Mouse (Mus musculus) kidney, embryonic 16.5 days (tissue): Measurements from ENCODE around the gene Mtfr1l. TPM values are rescaled to one million over a fixed set of nuclear protein-coding genes. Genes with fewer than 3 reads are reported as not detected.
A peak's percentile ranks its signal among the peaks of the same experiment; 100 is the strongest.

Experiments used
- ATAC-seq: fragments of 200-750 bp; cut with Nextera tagmentation; 2 replicates; pipeline ENCODE4 v1.8.0; 2017; ENCODE audit warnings: moderate TSS enrichment; ENCODE audit not compliant: low FRiP score, low TSS enrichment
- H3K27ac ChIP-seq: fragments of 300-500 bp; sonication (generic); 2 replicates; pipeline ENCODE4 v1.5.1; 2014; ENCODE audit warnings: low read length
- H3K27me3 ChIP-seq: fragments of 300-500 bp; sonication (generic); 2 replicates; pipeline ENCODE4 v1.6.1; 2014; ENCODE audit warnings: low read length, control low read depth, mixed read lengths; ENCODE audit not compliant: insufficient read depth
- H3K36me3 ChIP-seq: fragments of 300-500 bp; sonication (generic); 2 replicates; pipeline ENCODE4 v1.6.1; 2014; ENCODE audit warnings: low read length, control low read depth, mixed read lengths; ENCODE audit not compliant: insufficient read depth
- H3K4me1 ChIP-seq: fragments of 300-500 bp; sonication (generic); 2 replicates; pipeline ENCODE4 v1.6.1; 2014; ENCODE audit warnings: low read length, control low read depth, mixed read lengths; ENCODE audit not compliant: insufficient read depth
- H3K4me2 ChIP-seq: fragments of 300-500 bp; sonication (generic); replicated peaks from 2 replicates; pipeline ENCODE4 v1.6.1; 2014; ENCODE audit warnings: low read depth, low read length
- H3K4me3 ChIP-seq: fragments of 300-500 bp; sonication (generic); 2 replicates; pipeline ENCODE4 v1.5.1; 2014; ENCODE audit warnings: mild to moderate bottlenecking, low read length
- H3K9ac ChIP-seq: fragments of 300-500 bp; sonication (generic); replicated peaks from 2 replicates; pipeline ENCODE4 v1.6.1; 2014; ENCODE audit warnings: low read length
- H3K9me3 ChIP-seq: fragments of 300-500 bp; sonication (generic); 2 replicates; pipeline ENCODE4 v1.6.1; 2016; ENCODE audit warnings: low read length, control low read depth
- WGBS: fragments of 180-500 bp; shearing (Covaris S2); extraction: QIAGEN DNeasy Blood & Tissue Kit; methylation state at CpG from one replicate; pipeline ENCODE4 v1.1.7; 2014; 5-methylcytosine and 5-hydroxymethylcytosine counted together
- polyA plus RNA-seq: library from polyadenylated mRNA; unstranded; fragments of >200 nt; fragmentation: Nextera tagmentation; extraction: Ambion mirVana; gene quantifications from 2 replicates; pipeline ENCODE4 v1.2.1, GENCODE M21; 2015

The Mtfr1l gene
- polyA plus RNA-seq, 1 experiment from 2014 or later = 127 TPM

GRCm38 (mm10) chr4:134559154-134559553 lies 24.0 kb upstream of the Mtfr1l start:
- Histone ChIP-seq H3K36me3 (peaks cover 4% of the 10 kb centered on the region; the same call in 1 of the 2 replicates), H3K9ac (no peak overlapping the region), H3K27ac (no peak overlapping the region), H3K4me2 (no peak overlapping the region), H3K9me3 (no peaks in the 10 kb centered on the region), H3K4me3 (no peak overlapping the region), H3K27me3 (no peaks in the 10 kb centered on the region), H3K4me1 (peaks cover 5% of the 10 kb centered on the region; the same call in 1 of the 2 replicates)
- ATAC-seq = no peak
- WGBS = 75% methylated on average over 7 of the region's 7 CpGs

- Histone ChIP-seq H3K36me3 (peaks cover 4% of the 10 kb centered on the region; the same call in 1 of the 2 replicates), H3K9me3 (no peaks in the 10 kb centered on the region), H3K9ac (no peak overlapping the region), H3K4me1 (peaks cover 5% of the 10 kb centered on the region; the same call in 1 of the 2 replicates), H3K4me3 (no peak overlapping the region), H3K27ac (no peak overlapping the region), H3K4me2 (no peak overlapping the region), H3K27me3 (no peaks in the 10 kb centered on the region)
- 57% methylated on average over 9 of the region's 9 CpGs for WGBS
- no peak for ATAC-seq
These were observed 23.5 kb upstream of the Mtfr1l start for GRCm38 (mm10) chr4:134558570-134559113.

- WGBS = 15% methylated on average over 16 of the region's 16 CpGs
- H3K36me3 ChIP-seq = no peaks in the 10 kb centered on the region
- ATAC-seq = no peak; the same call in 1 of the 2 replicates
- no peaks in the 10 kb centered on the region for H3K27me3 ChIP-seq
- H3K4me1 ChIP-seq = peaks cover 5% of the 10 kb centered on the region; the same call in 1 of the 2 replicates
- H3K27ac ChIP-seq = peak overlapping the region; percentile 18; the same call in 1 of the 2 replicates
- no peaks in the 10 kb centered on the region for H3K9me3 ChIP-seq
- no peak overlapping the region for H3K4me2 ChIP-seq
- H3K9ac ChIP-seq = no peak overlapping the region
- H3K4me3 ChIP-seq = no peak overlapping the region
These were observed 22.6 kb upstream of the Mtfr1l start for GRCm38 (mm10) chr4:134557626-134558249.

GRCm38 (mm10) chr4:134555956-134556580 lies 20.9 kb upstream of the Mtfr1l start:
- no peak for ATAC-seq
- Histone ChIP-seq H3K27ac (no peak overlapping the region), H3K4me3 (no peak overlapping the region), H3K4me1 (peaks cover 14% of the 10 kb centered on the region), H3K9me3 (no peaks in the 10 kb centered on the region), H3K36me3 (no peaks in the 10 kb centered on the region), H3K9ac (no peak overlapping the region), H3K4me2 (no peak overlapping the region), H3K27me3 (no peaks in the 10 kb centered on the region)
- 54% methylated on average over 8 of the region's 8 CpGs for WGBS

GRCm38 (mm10) chr4:134553631-134554030 lies 18.4 kb upstream of the Mtfr1l start:
- Histone ChIP-seq H3K4me2 (no peak overlapping the region), H3K36me3 (peaks cover 15% of the 10 kb centered on the region), H3K27ac (no peak overlapping the region), H3K9ac (no peak overlapping the region), H3K4me3 (no peak overlapping the region), H3K9me3 (peaks cover 10% of the 10 kb centered on the region; the same call in 1 of the 2 replicates), H3K4me1 (peaks cover 19% of the 10 kb centered on the region), H3K27me3 (no peaks in the 10 kb centered on the region)
- 77% methylated on average over 1 of the region's 1 CpGs for WGBS
- no peak for ATAC-seq

- Histone ChIP-seq H3K36me3 (peaks cover 24% of the 10 kb centered on the region), H3K4me1 (peaks cover 27% of the 10 kb centered on the region), H3K4me2 (peak within 1 kb of the TSS; percentile 75), H3K4me3 (peak within 1 kb of the TSS; percentile 80), H3K27ac (peak within 1 kb of the TSS; percentile 86), H3K27me3 (no peaks in the 10 kb centered on the region), H3K9ac (peak within 1 kb of the TSS; percentile 98), H3K9me3 (peaks cover 10% of the 10 kb centered on the region; the same call in 1 of the 2 replicates)
- peak; percentile 94 for ATAC-seq
- WGBS = under 1% methylated on average over 48 of the region's 67 CpGs
These were observed 16.5 kb upstream of the Mtfr1l start, which contains the start of gene Selenon for GRCm38 (mm10) chr4:134551494-134552316. Gene Selenon (minus strand): TSS chr4:134552166.

GRCm38 (mm10) chr4:134549899-134550298 lies 14.7 kb upstream of the Mtfr1l start:
- Histone ChIP-seq H3K27me3 (no peaks in the 10 kb centered on the region), H3K9me3 (peaks cover 10% of the 10 kb centered on the region; the same call in 1 of the 2 replicates), H3K36me3 (peaks cover 29% of the 10 kb centered on the region), H3K9ac (no peak overlapping the region), H3K4me2 (no peak overlapping the region), H3K4me3 (no peak overlapping the region), H3K27ac (no peak overlapping the region), H3K4me1 (peaks cover 27% of the 10 kb centered on the region)
- no peak for ATAC-seq
- 99% methylated on average over 8 of the region's 8 CpGs for WGBS

GRCm38 (mm10) chr4:134548169-134548938 lies 13.2 kb upstream of the Mtfr1l start:
- H3K27ac ChIP-seq = no peak overlapping the region
- no peaks in the 10 kb centered on the region for H3K27me3 ChIP-seq
- peaks cover 27% of the 10 kb centered on the region for H3K4me1 ChIP-seq
- no peak for ATAC-seq
- peaks cover 10% of the 10 kb centered on the region; the same call in 1 of the 2 replicates for H3K9me3 ChIP-seq
- no peak overlapping the region for H3K4me2 ChIP-seq
- H3K9ac ChIP-seq = no peak overlapping the region
- no peak overlapping the region for H3K4me3 ChIP-seq
- 61% methylated on average over 18 of the region's 18 CpGs for WGBS
- H3K36me3 ChIP-seq = peaks cover 37% of the 10 kb centered on the region
